Mouse (Mus musculus) cortical plate, adult 2 months (tissue): Measurements from ENCODE around the gene D630003M21Rik.

Experiments
- CTCF ChIP-seq: fragments of 200-500 bp; IDR thresholded peaks from 2 replicates; pipeline ENCODE4 v1.5.1; 2011; ENCODE audit warnings: mild to moderate bottlenecking, control low read depth, low read length; ENCODE audit not compliant: insufficient read depth; ENCODE audit errors: extremely low read depth
- POLR2A ChIP-seq: fragments of 200-500 bp; IDR thresholded peaks from 2 replicates; pipeline ENCODE4 v1.6.1; 2011; ENCODE audit warnings: mild to moderate bottlenecking, low read length, control low read depth; ENCODE audit not compliant: insufficient read depth; ENCODE audit errors: extremely low read depth

DNA sequence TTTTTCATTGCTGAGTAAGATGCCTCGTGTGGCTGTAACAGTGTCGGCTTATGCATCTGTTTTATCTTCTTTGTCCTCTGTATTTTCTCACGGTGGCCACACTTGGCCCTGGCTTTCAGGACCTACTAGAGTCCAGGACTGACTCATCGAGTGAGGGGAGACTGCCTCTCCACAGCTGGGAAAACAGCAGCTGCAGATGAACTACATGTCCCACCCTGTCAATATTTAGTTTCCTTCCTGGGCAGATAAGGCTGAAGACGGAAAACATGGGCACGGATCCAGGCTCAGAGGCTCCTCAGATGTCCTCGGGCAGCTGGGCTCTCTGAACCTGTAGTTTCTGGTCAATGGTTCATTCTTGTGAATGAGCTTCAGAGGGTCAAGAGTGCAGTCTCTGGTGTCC lies 19.3 kb upstream of the D630003M21Rik start:
- TF ChIP-seq CTCF (no peak), POLR2A (no peak)
